Mouse (Mus musculus): ENCODE results near the gene Adamts12. TPM values are rescaled to one million over a fixed set of nuclear protein-coding genes. Genes with fewer than 3 reads are reported as not detected.

Adamts12 gene
- total and polyA plus RNA-seq, 3 experiments, result not detected

- no peaks in the 10 kb centered on the region for H3K79me2 ChIP-seq (ENCODE audit: control insufficient read depth, insufficient read depth, low read length, poor library complexity)
- H3K27ac ChIP-seq (ENCODE audit: control insufficient read depth, low read depth, low read length), result no peak overlapping the region
- DNase-seq (ENCODE audit: low read depth, low spot score), result no peak
- no peaks in the 10 kb centered on the region for H3K36me3 ChIP-seq (ENCODE audit: control insufficient read depth in 1 of 2, insufficient read depth in 2 of 2, low read length in 2 of 2)
- no peaks in the 10 kb centered on the region for H3K9me3 ChIP-seq (replicated peaks; ENCODE audit: insufficient read depth, low read length)
- TF ChIP-seq TAL1 (IDR thresholded peaks at IDR 0.05; ENCODE audit: low read length) (no peak), MAZ (IDR thresholded peaks at IDR 0.05; ENCODE audit: low read depth, low read length) (no peak), POLR2A (IDR thresholded peaks at IDR 0.05; ENCODE audit: control insufficient read depth in 1 of 2, insufficient read depth in 1 of 2, low read depth in 1 of 2, low read length in 2 of 2, poor library complexity in 1 of 2) (no peak), MXI1 (IDR thresholded peaks at IDR 0.05; ENCODE audit: low read depth, low read length) (no peak), BHLHE40 (IDR thresholded peaks at IDR 0.05; ENCODE audit: borderline replicate concordance, low read depth, low read length) (no peak), ELF1 (IDR thresholded peaks at IDR 0.05; ENCODE audit: low read depth, low read length) (no peak), HCFC1 (IDR thresholded peaks at IDR 0.05; ENCODE audit: low read depth, low read length) (no peak), UBTF (IDR thresholded peaks at IDR 0.05; ENCODE audit: borderline replicate concordance, insufficient read depth, low read depth, low read length) (no peak)
- no peaks in the 10 kb centered on the region for H3K27me3 ChIP-seq (ENCODE audit: control insufficient read depth in 1 of 2, insufficient read depth in 2 of 2, low read length in 2 of 2)
- H3K4me3 ChIP-seq (ENCODE audit: control insufficient read depth in 1 of 2, insufficient read depth in 1 of 2, low read depth in 2 of 2, low read length in 2 of 2), result no peak overlapping the region
- no peak overlapping the region for H3K9ac ChIP-seq (ENCODE audit: control insufficient read depth, low read depth, low read length, poor library complexity, severe bottlenecking)
- H3K4me1 ChIP-seq (ENCODE audit: control insufficient read depth in 1 of 2, insufficient read depth in 2 of 2, low read length in 2 of 2), result no peaks in the 10 kb centered on the region
Measured at GRCm38 (mm10) chr15:11361824-11362223, 297.2 kb downstream of the Adamts12 start.

DNA sequence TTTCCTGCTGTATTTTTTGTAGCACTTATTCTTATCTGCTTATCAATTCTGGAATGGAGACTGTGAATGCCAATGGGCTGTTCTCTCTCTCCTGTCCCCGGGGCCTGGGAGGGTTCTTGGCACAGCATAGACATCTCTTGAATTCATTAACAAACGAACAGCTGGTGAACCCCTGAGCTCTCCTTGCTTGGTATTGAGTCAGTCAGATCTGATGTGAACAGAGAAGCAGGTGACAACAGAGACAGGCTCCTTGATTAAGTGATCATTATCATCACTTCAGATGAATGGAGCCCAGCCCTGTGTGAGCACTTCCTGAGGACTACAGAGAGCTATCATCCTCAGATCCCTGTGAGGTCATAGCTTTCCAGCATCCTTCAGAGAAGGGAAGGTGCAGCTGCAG is 299.5 kb downstream of the Adamts12 start:
- no peak overlapping the region for H3K9ac ChIP-seq (ENCODE audit: control insufficient read depth, low read depth, low read length, poor library complexity, severe bottlenecking)
- TF ChIP-seq POLR2AphosphoS2 (IDR thresholded peaks at IDR 0.05; ENCODE audit: low read length), result no peak
- TF ChIP-seq MEF2A (IDR thresholded peaks at IDR 0.05; ENCODE audit: extremely low read depth, insufficient replicate concordance, low read depth, low read length, poor library complexity, severe bottlenecking), result no peak
- no peak for TF ChIP-seq POLR2A (IDR thresholded peaks at IDR 0.05; ENCODE audit: control insufficient read depth in 1 of 2, insufficient read depth in 1 of 2, low read depth in 1 of 2, low read length in 2 of 2, poor library complexity in 1 of 2)
- TF ChIP-seq GATA1 (IDR thresholded peaks at IDR 0.05; ENCODE audit: low read depth, low read length), result no peak
- TF ChIP-seq TBP (IDR thresholded peaks at IDR 0.05; ENCODE audit: low read depth, low read length), result no peak
- no peak for TF ChIP-seq GABPA (IDR thresholded peaks at IDR 0.05; ENCODE audit: low read depth, low read length)
- no peak for TF ChIP-seq NRF1 (IDR thresholded peaks at IDR 0.05; ENCODE audit: insufficient read depth, low read depth, low read length, poor library complexity, severe bottlenecking)
- no peak for TF ChIP-seq USF2 (IDR thresholded peaks at IDR 0.05; ENCODE audit: borderline replicate concordance in 1 of 2, insufficient read depth in 1 of 2, low read depth in 1 of 2, low read length in 2 of 2)
- no peak for TF ChIP-seq CTCF (IDR thresholded peaks at IDR 0.05 in 2 of 3, conservative IDR thresholded peaks at IDR 0.05 in 1 of 3; ENCODE audit: control insufficient read depth in 1 of 3, insufficient read depth in 1 of 3, low read depth in 2 of 3, low read length in 3 of 3, poor library complexity in 1 of 3, severe bottlenecking in 1 of 3)
- TF ChIP-seq TAL1 (IDR thresholded peaks at IDR 0.05; ENCODE audit: low read length), result no peak
- TF ChIP-seq HCFC1 (IDR thresholded peaks at IDR 0.05; ENCODE audit: low read depth, low read length), result no peak
- TF ChIP-seq KAT2A (conservative IDR thresholded peaks at IDR 0.05; ENCODE audit: low read depth, low read length), result no peak
- TF ChIP-seq RCOR1 (IDR thresholded peaks at IDR 0.05; ENCODE audit: low read depth, low read length), result no peak
- TF ChIP-seq SMC3 (IDR thresholded peaks at IDR 0.05; ENCODE audit: low read depth, low read length), result no peak
- TF ChIP-seq MAX (IDR thresholded peaks at IDR 0.05; ENCODE audit: low read length), result no peak
- no peak for TF ChIP-seq ETS1 (IDR thresholded peaks at IDR 0.05; ENCODE audit: low read depth, low read length)
- no peak for DNase-seq (ENCODE audit: low read depth, low spot score)
- H3K9me3 ChIP-seq (replicated peaks; ENCODE audit: insufficient read depth, low read length), result no peaks in the 10 kb centered on the region
- no peak overlapping the region for H3K27ac ChIP-seq (ENCODE audit: control insufficient read depth, low read depth, low read length)
- no peak overlapping the region for H3K4me3 ChIP-seq (ENCODE audit: control insufficient read depth in 1 of 2, insufficient read depth in 1 of 2, low read depth in 2 of 2, low read length in 2 of 2)
- H3K27me3 ChIP-seq (ENCODE audit: control insufficient read depth in 1 of 2, insufficient read depth in 2 of 2, low read length in 2 of 2), result no peaks in the 10 kb centered on the region; a peak in 1 of 4 replicates
- H3K79me2 ChIP-seq (ENCODE audit: control insufficient read depth, insufficient read depth, low read length, poor library complexity), result no peaks in the 10 kb centered on the region
- H3K4me1 ChIP-seq (ENCODE audit: control insufficient read depth in 1 of 2, insufficient read depth in 2 of 2, low read length in 2 of 2), result no peaks in the 10 kb centered on the region
- no peaks in the 10 kb centered on the region for H3K36me3 ChIP-seq (ENCODE audit: control insufficient read depth in 1 of 2, insufficient read depth in 2 of 2, low read length in 2 of 2)

Data from MEL (cell line).